Comparison of ENCODE assay signal across 8 mouse cellular contexts in the genomic region with DNA sequence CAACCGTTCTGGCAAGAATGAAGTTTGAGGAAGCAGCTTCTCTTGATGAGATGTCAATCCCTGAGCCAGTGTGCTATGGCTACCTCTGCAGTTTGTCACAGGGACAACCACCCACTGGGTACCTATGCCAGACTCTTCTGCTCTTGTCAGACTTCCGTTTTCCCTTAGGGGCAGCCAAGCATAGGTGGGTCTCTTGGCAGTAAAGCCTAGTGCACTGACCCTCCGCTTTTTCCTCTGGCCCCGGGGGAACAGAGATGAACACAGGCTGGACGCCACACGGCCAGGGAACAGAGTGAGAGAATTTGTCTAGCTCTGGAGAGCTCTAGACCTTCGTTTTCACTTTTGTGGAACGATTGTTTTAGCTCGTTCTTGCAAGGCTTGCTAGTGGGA. TPM values are rescaled to one million over a fixed set of nuclear protein-coding genes. Genes with fewer than 3 reads are reported as not detected.
A peak's percentile ranks its signal among the peaks of the same experiment; 100 is the strongest.
DNase-seq lines count a peak whose midpoint lies in the region; ATAC-seq and TF ChIP-seq lines count a peak whose summit lies in the region.

No protein-coding gene starts in this region.

- no peak for TF ChIP-seq CTCF in heart, adult 2 months (IDR thresholded peaks at IDR 0.05)
- no peak for TF ChIP-seq CTCF in CH12.LX (conservative IDR thresholded peaks at IDR 0.05 in 1 of 2, IDR thresholded peaks at IDR 0.05 in 1 of 2; ENCODE audit: low read depth in 2 of 2, low read length in 2 of 2)
- no peak for TF ChIP-seq CTCF in forebrain, postnatal 0 days (IDR thresholded peaks at IDR 0.05; ENCODE audit: low read depth)
- TF ChIP-seq CTCF in liver, adult 2 months (IDR thresholded peaks at IDR 0.05; ENCODE audit: low read depth, low read length): no peak

- TF ChIP-seq POLR2A in heart, adult 2 months (IDR thresholded peaks at IDR 0.05; ENCODE audit: insufficient read depth, low read depth, low read length): no peak
- no peak for TF ChIP-seq POLR2A in CH12.LX (IDR thresholded peaks at IDR 0.05; ENCODE audit: low read depth, low read length)
- TF ChIP-seq POLR2A in liver, adult 2 months (IDR thresholded peaks at IDR 0.05; ENCODE audit: extremely low read depth, insufficient read depth, low read length): no peak

- no peak overlapping the region; the same call in 1 of the 2 replicates for H3K4me3 ChIP-seq in heart, adult 2 months
- no peak overlapping the region for H3K4me3 ChIP-seq in CH12.LX (replicated peaks in 1 of 3; ENCODE audit: low read depth in 2 of 3, low read length in 2 of 3, poor library complexity in 1 of 3)
- H3K4me3 ChIP-seq in forebrain, postnatal 0 days (ENCODE audit: low read depth, low read length): no peak overlapping the region
- H3K4me3 ChIP-seq in liver, adult 2 months (ENCODE audit: insufficient read depth, low read depth, low read length): no peak overlapping the region

- peak overlapping the region; percentile 67; the same call in 1 of the 2 replicates for H3K27ac ChIP-seq in heart, adult 2 months
- no peak overlapping the region for H3K27ac ChIP-seq in CH12.LX (ENCODE audit: insufficient read depth, low read depth)
- no peak overlapping the region for H3K27ac ChIP-seq in forebrain, postnatal 0 days (ENCODE audit: low read depth, low read length)
- peak overlapping the region; percentile 76 for H3K27ac ChIP-seq in liver, adult 2 months (replicated peaks; ENCODE audit: insufficient read depth, low read depth, low read length)

- no peaks in the 10 kb centered on the region for H3K36me3 ChIP-seq in heart, adult 2 months (ENCODE audit: control insufficient read depth, insufficient read depth, low read length)
- peaks cover 0 to 7% of the 10 kb centered on the region in 2 experiments for H3K36me3 ChIP-seq in CH12.LX (replicated peaks in 1 of 2; ENCODE audit: control insufficient read depth in 1 of 2, insufficient read depth in 1 of 2, low read length in 1 of 2)
- no peaks in the 10 kb centered on the region for H3K36me3 ChIP-seq in forebrain, postnatal 0 days (ENCODE audit: insufficient read depth)
- no peaks in the 10 kb centered on the region for H3K36me3 ChIP-seq in liver, adult 2 months (ENCODE audit: control insufficient read depth, insufficient read depth, low read length)

- intact Hi-C loops in heart, adult 2 months (cut with DNase I): loop anchor here (2.0 to 10.0 kb wide), 3 partner anchors 131 to 341 kb away; no protein-coding TSS in a partner anchor
- intact Hi-C loops in heart, postnatal 36 days (cut with DNase I): loop anchor here (2.0 to 10.0 kb wide), 5 partner anchors 131 to 1799 kb away; a partner anchor contains a TSS

- WGBS in heart, adult 2 months: 70% methylated on average over 9 of the region's 9 CpGs
- 66% methylated on average over 9 of the region's 9 CpGs for WGBS in forebrain, postnatal 0 days
- WGBS in liver, adult 2 months: 22% methylated on average over 9 of the region's 9 CpGs

- H3K9me3 ChIP-seq in CH12.LX (replicated peaks; ENCODE audit: low read length): no peaks in the 10 kb centered on the region
- H3K9me3 ChIP-seq in forebrain, postnatal 0 days (ENCODE audit: low read length): no peaks in the 10 kb centered on the region

- no peaks in the 10 kb centered on the region for H3K27me3 ChIP-seq in heart, adult 2 months (ENCODE audit: control insufficient read depth, insufficient read depth, low read length)
- H3K27me3 ChIP-seq in CH12.LX (replicated peaks): peaks cover 3% of the 10 kb centered on the region
- H3K27me3 ChIP-seq in forebrain, postnatal 0 days (ENCODE audit: insufficient read depth, low read length): no peaks in the 10 kb centered on the region
- H3K27me3 ChIP-seq in liver, adult 2 months (ENCODE audit: control insufficient read depth, insufficient read depth, low read length): no peaks in the 10 kb centered on the region

- no peak for ATAC-seq in forebrain, postnatal 0 days

- DNase-seq in heart, adult 2 months: no peak
- no peak for DNase-seq in heart, postnatal 36 days
- no peak for DNase-seq in CH12.LX (ENCODE audit: extremely low read depth)
- DNase-seq in forebrain, postnatal 0 days: no peak
- peak; percentile 44 for DNase-seq in liver, adult 2 months (ENCODE audit: extremely low read depth, low read depth, low spot score)
- DNase-seq in ovary, postnatal 36 days (ENCODE audit: low spot score): no peak
- no peak for DNase-seq in B cell, adult 2 months
- no peak for DNase-seq in embryo, embryonic 9.5 days (ENCODE audit: extremely low spot score)

- H3K4me2 ChIP-seq in CH12.LX (ENCODE audit: insufficient read depth, low read depth, poor library complexity, severe bottlenecking): peak overlapping the region; percentile 56; the same call in 1 of the 2 replicates
- H3K4me2 ChIP-seq in forebrain, postnatal 0 days (ENCODE audit: low read depth): peak overlapping the region; percentile 52

- H3K79me2 ChIP-seq in heart, adult 2 months (replicated peaks; ENCODE audit: control insufficient read depth, insufficient read depth, low read length): peaks cover 5% of the 10 kb centered on the region; the same call in 1 of the 2 replicates
- peaks cover 21% of the 10 kb centered on the region for H3K79me2 ChIP-seq in CH12.LX (replicated peaks; ENCODE audit: control insufficient read depth, extremely low read depth, insufficient read depth, poor library complexity, severe bottlenecking)
- H3K79me2 ChIP-seq in liver, adult 2 months (ENCODE audit: control insufficient read depth, insufficient read depth, low read length): peaks cover 25% of the 10 kb centered on the region

- H3K4me1 ChIP-seq in heart, adult 2 months (ENCODE audit: control insufficient read depth, insufficient read depth, low read length): peaks cover 17% of the 10 kb centered on the region
- H3K4me1 ChIP-seq in CH12.LX (ENCODE audit: control insufficient read depth in 1 of 2, insufficient read depth in 2 of 2): peaks cover 17 to 51% of the 10 kb centered on the region in 2 experiments
- peaks cover 15% of the 10 kb centered on the region for H3K4me1 ChIP-seq in forebrain, postnatal 0 days (ENCODE audit: insufficient read depth)
- H3K4me1 ChIP-seq in liver, adult 2 months (ENCODE audit: control insufficient read depth, insufficient read depth, low read length): peaks cover 17% of the 10 kb centered on the region

- H3K9ac ChIP-seq in heart, adult 2 months (ENCODE audit: low read depth, low read length): no peak overlapping the region
- no peak overlapping the region for H3K9ac ChIP-seq in CH12.LX (ENCODE audit: insufficient read depth, low read depth)
- 0 out of 2 replicates have a peak overlapping the region, but pooled peaks have one; percentile 31 for H3K9ac ChIP-seq in forebrain, postnatal 0 days
- peak overlapping the region; percentile 16; the same call in 1 of the 2 replicates for H3K9ac ChIP-seq in liver, adult 2 months (ENCODE audit: low read depth, low read length)

- TF ChIP-seq RAD21 in CH12.LX (IDR thresholded peaks at IDR 0.05; ENCODE audit: low read depth, low read length): no peak

- in situ Hi-C loops in CH12.LX (cut with MboI; ENCODE audit: low pct_ligation_motif_present, low pct_unique_long_range_greater_than_20kb, low sequenced_read_pairs): loop anchor here (5.0 to 10.0 kb wide), 3 partner anchors 47 to 223 kb away; no protein-coding TSS in a partner anchor

- TF ChIP-seq EP300 in heart, adult 2 months (IDR thresholded peaks at IDR 0.05; ENCODE audit: insufficient read depth, low read depth, low read length): no peak
- no peak for TF ChIP-seq EP300 in CH12.LX (IDR thresholded peaks at IDR 0.05; ENCODE audit: low read length)

- dilution Hi-C loops in CH12.LX (cut with MboI; ENCODE audit: extremely low pct_ligation_motif_present, extremely low pct_unique_long_range_greater_than_20kb, low sequenced_read_pairs): no loop called here

TF ChIP-seq in CH12.LX, 34 proteins besides CTCF, POLR2A, EP300 and RAD21:
- TF ChIP-seq MAFK (IDR thresholded peaks at IDR 0.05; ENCODE audit: insufficient replicate concordance, low read length) (no peak), JUND (conservative IDR thresholded peaks at IDR 0.05; ENCODE audit: low read depth, low read length) (no peak), NRF1 (IDR thresholded peaks at IDR 0.05; ENCODE audit: low read depth, low read length) (no peak), RCOR1 (conservative IDR thresholded peaks at IDR 0.05; ENCODE audit: low read depth, low read length) (no peak), MAX (IDR thresholded peaks at IDR 0.05; ENCODE audit: low read length) (no peak), ZMIZ1 (IDR thresholded peaks at IDR 0.05; ENCODE audit: low read depth, low read length) (no peak), PAX5 (IDR thresholded peaks at IDR 0.05; ENCODE audit: low read length) (no peak)

RNA-seq across cellular contexts. Expression of a gene that starts 2.4 kb away (rescaled TPM):
- 10 to 100 TPM; 22.8 to 23.0 TPM for total RNA-seq in heart, adult 2 months (2021)
- 25.3 and 28.9 TPM in 2 replicates for polyA plus RNA-seq in heart, adult 2 months (2012; rRNA removed)
- total RNA-seq in heart, postnatal 36 days (2021): 10 to 100 TPM; 21.3 to 23.1 TPM
- total RNA-seq in CH12.LX (2012; rRNA removed) (14.0 and 17.7 TPM in 2 replicates), CH12.LX (2014; rRNA removed) (8.2 and 9.1 TPM in 2 replicates)
- 18.1 and 18.6 TPM in 2 replicates for polyA plus RNA-seq in CH12.LX (2012; ENCODE audit: insufficient read length, low read depth)
- 52.5 and 61.1 TPM in 2 replicates for total RNA-seq in forebrain, postnatal 0 days (2014; rRNA removed)
- polyA plus RNA-seq in forebrain, postnatal 0 days (2015; fragmentation: Nextera tagmentation; extraction: Ambion mirVana): 13.9 and 16.6 TPM in 2 replicates
- total RNA-seq in liver, adult 2 months (2014; rRNA removed): 40.2 and 43.7 TPM in 2 replicates
- polyA plus RNA-seq in liver, adult 2 months (2012; rRNA removed): 110 and 121 TPM in 2 replicates

Comparison
In these comparisons a context has a peak if more than half of its experiments do, and no peak if none do; other contexts are left out.
1. H3K27ac ChIP-seq: peak in heart, adult 2 months (single experiment) and liver, adult 2 months (single experiment); none in CH12.LX (single experiment) and forebrain, postnatal 0 days (single experiment).
2. H3K9ac ChIP-seq: peak in forebrain, postnatal 0 days (single experiment) and liver, adult 2 months (single experiment); none in heart, adult 2 months (single experiment) and CH12.LX (single experiment).